Mouse (Mus musculus) gastrocnemius, postnatal 25 days (tissue): Measurements from ENCODE around the gene Tmem242. TPM values are rescaled to one million over a fixed set of nuclear protein-coding genes. Genes with fewer than 3 reads are reported as not detected.

Source experiments
- DNase-seq: peaks from one replicate; pipeline ENCODE4 v3.0.0; 2022
- total RNA-seq, 2 experiments: library from RNA; stranded (reverse); gene quantifications; 1 replicate in 1 of 2; 2 replicates in 1 of 2; pipeline ENCODE4 v1.2.3; 2021

Gene Tmem242
- total RNA-seq, 2 experiments from 2014 or later: 139 to 141 TPM

- DNase-seq: no peak
Measured at GRCm38 (mm10) chr17:5416518-5416917, 23.5 kb downstream of the Tmem242 start.

DNA sequence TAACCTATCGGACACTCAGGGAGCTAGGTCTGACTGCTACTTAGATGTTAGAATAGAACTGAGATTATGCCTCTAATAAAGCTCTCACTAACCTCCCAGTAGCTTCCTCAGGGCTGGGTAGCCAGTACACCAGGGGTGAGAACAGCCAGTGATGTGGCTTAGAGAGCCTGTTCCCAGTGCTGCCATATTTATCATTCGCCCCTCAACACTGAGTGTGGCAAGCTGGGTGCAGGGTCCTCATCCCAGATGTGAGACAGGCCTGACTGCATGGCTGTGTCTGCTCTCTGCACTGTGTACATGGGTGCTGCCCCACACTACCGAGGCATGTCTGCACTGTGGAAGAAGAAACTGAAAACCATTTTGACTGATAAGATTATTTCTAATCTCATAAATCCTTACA lies 26.0 kb downstream of the Tmem242 start:
- DNase-seq: no peak

DNA sequence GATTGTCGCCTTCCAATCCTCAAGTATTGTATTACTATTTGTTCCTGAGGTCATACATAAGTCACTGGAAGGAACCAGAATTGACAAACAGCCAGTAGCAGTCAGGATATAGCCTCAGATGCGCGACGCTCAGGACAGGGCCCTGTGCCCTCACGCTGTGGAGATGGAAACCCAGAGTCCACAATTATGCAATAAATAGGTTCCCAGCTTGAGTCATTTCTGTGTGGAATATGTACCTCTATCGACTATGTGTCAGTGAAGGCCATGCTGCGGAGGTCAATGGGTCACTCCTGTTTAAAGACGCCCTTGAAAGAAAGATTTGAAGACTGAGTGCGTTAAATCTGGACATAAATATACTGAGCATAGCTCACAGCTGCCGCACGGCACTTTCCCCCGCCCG lies 26.7 kb downstream of the Tmem242 start:
- no peak for DNase-seq

DNA sequence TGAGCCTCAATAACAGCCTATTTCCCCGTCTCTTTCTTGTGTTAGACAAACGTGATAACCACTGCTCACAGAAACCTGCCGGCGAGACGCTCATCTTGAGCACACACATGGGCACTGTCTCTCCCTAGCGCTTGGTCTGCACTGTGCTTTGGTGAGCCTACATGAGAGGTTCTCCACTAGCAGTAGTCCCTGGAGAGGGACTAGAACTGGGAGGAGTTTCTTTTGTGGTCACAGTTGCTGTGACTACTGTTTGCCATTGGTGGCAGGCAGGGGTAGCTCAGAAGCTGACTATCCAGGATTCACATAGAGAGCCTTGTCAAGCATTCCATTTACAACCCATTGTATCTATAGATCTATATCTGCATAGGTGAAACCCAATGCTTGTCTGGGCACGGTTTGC lies 27.3 kb downstream of the Tmem242 start:
- DNase-seq: no peak

DNA sequence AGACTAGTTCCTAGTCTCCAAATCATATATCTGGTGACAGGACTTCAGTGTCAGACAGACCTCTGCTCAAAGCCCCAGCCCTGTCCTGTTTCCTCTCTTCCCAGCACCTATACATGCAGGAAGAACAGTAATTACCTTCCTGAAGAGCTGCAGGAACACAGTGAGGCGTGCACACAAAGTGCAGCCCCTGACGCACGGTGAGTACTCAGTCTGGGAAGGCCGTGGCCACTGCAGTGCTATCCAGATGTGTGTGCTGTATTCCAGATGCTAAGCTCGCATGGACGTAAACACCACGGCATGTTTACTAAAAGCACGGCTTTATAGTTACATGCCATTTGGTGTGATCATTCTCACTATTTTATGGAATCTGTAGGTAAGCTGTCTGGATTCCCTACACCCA lies 27.8 kb downstream of the Tmem242 start:
- DNase-seq: no peak

GRCm38 (mm10) chr17:5411205-5411604 lies 28.9 kb downstream of the Tmem242 start:
- no peak for DNase-seq

DNA sequence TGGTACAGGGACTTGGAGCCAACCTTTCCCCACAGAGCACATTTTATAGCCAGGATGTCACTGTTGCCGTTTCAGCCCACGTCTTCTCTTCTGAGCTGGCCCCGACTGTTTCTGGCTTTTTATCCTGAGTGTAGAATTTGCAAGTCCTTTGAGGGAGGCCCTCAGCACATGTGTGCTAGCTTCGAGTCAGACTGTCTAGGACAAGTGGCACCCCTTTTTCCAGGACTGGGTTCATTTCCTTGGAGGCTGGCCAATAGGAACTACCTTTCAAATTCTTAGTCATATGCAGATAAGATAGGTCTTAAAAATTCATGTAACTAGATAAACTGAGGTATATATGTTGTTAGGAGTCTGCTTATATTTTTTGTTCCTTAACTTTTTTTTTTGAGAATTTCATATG lies 29.7 kb downstream of the Tmem242 start:
- DNase-seq: no peak

DNA sequence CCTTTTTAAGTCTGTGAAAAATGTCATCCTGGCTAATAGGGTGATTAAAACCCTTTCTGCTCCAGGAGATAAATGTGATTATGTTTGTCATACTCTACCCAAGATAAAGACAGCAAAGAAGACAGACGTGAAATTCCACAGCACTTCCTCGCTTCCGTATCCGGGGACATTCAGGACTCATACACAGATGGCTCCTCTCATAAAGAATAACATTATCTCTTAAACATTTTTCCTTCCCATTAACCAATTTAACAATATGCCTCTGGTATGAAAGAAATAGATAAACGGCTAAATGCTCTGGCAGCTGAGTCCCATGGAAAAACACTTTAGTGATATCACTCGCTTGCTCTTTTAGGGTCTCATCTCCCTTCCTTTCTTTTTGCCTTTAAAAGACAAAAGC lies 33.0 kb downstream of the Tmem242 start:
- DNase-seq: no peak

GRCm38 (mm10) chr17:5406566-5406965 lies 33.5 kb downstream of the Tmem242 start:
- DNase-seq: no peak

GRCm38 (mm10) chr17:5403885-5404284 lies 36.2 kb downstream of the Tmem242 start:
- DNase-seq: no peak

DNA sequence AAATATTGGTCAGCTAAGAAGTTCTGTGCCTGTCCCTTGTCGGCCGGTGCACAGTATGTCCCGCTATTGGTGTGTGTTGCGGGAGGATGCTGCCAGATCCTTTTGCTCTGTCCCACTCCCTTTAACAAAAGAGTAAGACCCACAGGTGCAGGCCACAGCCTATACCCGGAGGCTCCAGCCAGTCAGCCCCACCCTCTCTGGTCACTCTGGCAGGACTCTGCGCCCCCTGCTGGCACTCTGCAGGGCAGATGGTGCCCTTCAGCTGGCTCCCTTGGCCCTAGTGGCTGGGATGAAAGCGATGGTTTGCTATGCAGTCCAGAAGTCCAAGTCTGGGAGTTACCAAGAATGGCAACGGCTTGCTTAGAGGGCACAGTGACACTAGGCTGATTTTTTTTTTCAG lies 37.4 kb downstream of the Tmem242 start:
- DNase-seq: peak; percentile 67

GRCm38 (mm10) chr17:5402069-5402468 lies 38.0 kb downstream of the Tmem242 start:
- DNase-seq: peak; percentile 34

DNA sequence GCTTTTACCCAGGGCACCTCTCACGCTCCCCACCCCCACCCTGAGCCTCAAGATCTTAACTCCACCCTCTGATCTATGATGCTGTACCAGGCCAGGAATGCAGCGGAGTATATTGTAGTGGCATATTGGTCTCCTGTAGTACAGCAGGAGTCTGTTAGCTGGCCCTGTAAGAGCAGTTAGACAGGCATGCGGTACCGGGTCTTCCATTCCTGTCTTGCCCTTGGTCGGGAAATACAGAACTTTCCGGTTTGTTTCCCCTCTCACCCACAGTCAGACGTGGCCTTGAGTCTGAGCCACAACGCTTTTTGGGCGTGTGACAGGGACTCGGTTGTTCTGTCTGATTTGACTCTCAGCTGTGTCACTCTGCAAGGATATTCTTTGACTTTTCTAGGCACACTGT lies 38.8 kb downstream of the Tmem242 start:
- DNase-seq: no peak

DNA sequence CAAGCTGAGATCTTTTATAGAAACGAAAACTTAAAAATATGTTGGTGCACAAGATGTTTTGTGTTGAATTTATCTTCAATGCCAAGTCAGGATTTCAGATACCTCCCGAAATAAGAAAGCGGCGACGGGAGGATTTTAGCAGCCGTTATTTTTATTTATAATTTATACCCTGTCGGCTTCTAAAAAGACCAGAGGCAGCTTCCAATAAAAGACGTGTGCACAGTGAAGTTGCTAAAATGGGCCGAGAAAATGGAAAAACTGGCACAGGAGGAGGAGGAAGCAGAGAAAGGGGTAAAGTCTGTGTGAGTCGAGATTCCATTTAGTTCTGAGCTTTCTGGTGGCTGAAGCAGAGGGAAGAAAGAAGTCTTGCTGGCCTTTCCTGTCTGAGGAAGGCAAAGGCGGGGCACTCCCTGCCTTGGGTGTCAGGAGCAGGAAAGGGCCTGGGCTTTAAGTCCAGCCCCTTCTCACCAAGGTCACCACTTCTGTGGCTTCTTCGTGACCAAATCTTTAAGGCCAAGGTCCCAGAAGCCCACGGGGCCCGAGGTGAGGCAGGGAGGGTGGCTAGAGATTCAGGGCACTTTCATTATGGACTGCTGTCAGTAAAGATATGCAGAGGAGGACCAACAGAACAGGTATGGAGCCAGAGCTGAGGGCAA lies 39.5 kb downstream of the Tmem242 start:
- no peak for DNase-seq

GRCm38 (mm10) chr17:5397148-5398007 lies 42.7 kb downstream of the Tmem242 start:
- peak; percentile 71 for DNase-seq

GRCm38 (mm10) chr17:5396213-5396612 lies 43.8 kb downstream of the Tmem242 start:
- DNase-seq: no peak

GRCm38 (mm10) chr17:5395454-5396205 lies 44.4 kb downstream of the Tmem242 start:
- DNase-seq: no peak

- DNase-seq: no peak
Measured at GRCm38 (mm10) chr17:5390682-5391081, 49.4 kb downstream of the Tmem242 start.

GRCm38 (mm10) chr17:5388351-5388750 lies 51.7 kb downstream of the Tmem242 start:
- no peak for DNase-seq

DNA sequence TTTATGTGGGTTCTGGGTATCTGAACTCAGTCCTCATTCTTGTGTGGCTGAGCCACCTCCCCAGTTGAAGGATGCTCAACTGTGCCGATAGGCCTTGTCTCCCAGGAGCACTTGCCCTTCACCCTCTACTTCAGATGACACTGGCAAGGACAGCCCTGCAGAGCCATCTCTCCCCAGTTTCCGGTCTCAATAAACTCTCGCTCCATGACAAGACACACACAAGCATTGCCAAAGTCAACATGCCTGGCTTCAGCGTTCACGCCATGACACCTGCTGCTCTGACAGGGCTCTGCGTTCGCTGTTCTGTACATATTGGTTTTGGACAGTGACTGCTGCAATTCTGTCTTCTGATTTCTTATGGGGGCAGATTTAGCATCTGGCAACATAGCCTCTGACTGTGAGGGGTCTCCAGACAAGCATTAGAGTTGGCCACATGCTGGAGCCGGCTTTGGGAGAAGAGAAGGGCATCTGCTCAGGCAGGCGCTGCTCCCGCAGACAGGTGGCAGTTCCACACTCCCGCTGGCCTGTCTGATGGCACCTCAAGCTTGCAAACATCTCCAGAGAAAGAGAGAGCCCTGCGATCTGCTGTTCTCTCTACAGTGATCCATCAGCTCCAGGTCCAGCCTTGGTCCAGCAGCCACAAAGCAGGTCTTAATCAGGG lies 53.0 kb downstream of the Tmem242 start:
- DNase-seq: no peak

- no peak for DNase-seq
Measured at GRCm38 (mm10) chr17:5385694-5386093, 54.4 kb downstream of the Tmem242 start.

- DNase-seq: no peak
Measured at GRCm38 (mm10) chr17:5377930-5378310, 62.1 kb downstream of the Tmem242 start.
